ENCODE assay signal across 14 mouse cellular contexts in the genomic region with DNA sequence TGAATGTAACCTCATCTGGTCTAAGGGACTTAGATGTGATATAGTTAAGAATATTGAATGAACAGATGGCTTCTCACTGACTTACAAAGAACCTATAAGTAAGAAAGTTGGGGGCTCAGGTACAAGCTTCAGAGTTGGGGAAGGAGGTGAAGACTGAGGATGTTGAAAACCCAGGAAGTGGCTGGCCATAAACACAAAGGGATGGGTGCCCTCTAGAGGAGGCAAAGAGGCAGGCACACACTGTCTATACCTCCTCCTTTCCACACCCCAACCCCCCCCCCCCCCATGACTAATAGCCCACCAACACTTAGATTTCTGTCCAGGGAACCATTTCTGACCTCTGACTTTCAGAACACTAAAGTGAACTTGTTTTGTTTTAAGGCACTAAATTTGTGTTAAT. TPM values are rescaled to one million over a fixed set of nuclear protein-coding genes. Genes with fewer than 3 reads are reported as not detected.
DNase-seq lines count a peak whose midpoint lies in the region; ATAC-seq and TF ChIP-seq lines count a peak whose summit lies in the region.
"Had no signal": no experiment of that assay in that cellular context is flagged by ENCODE, and none has a peak within 500 bp of the region (broad histone marks: within the 10 kb centered on the region; RNA-seq: fewer than 3 reads in every experiment).

No protein-coding gene starts in this region.

- no peak overlapping the region for H3K4me2 ChIP-seq in hindbrain, postnatal 0 days (ENCODE audit: low read depth, low read length)
- H3K4me2 ChIP-seq in hindbrain, embryonic 11.5 days (replicated peaks; ENCODE audit: low read depth, low read length): no peak overlapping the region
- H3K4me2 ChIP-seq: heart, embryonic 15.5 days; hindbrain, embryonic 14.5 days had no signal

- no peaks in the 10 kb centered on the region for H3K36me3 ChIP-seq in hindbrain, postnatal 0 days (ENCODE audit: insufficient read depth, low read length)
- no peaks in the 10 kb centered on the region for H3K36me3 ChIP-seq in hindbrain, embryonic 11.5 days (ENCODE audit: control insufficient read depth, insufficient read depth, low read length)
- H3K36me3 ChIP-seq: heart, embryonic 15.5 days; midbrain, embryonic 10.5 days had no signal

- no peak for DNase-seq in hindbrain, postnatal 0 days (ENCODE audit: low spot score)
- no peak for DNase-seq in hindbrain, embryonic 11.5 days (ENCODE audit: low spot score)
- peak; percentile 58 for DNase-seq in 416B (ENCODE audit: low read depth)
- DNase-seq in ES-CJ7 (ENCODE audit: low read depth, low spot score): peak; percentile 12
- DNase-seq in urinary bladder, postnatal 25 days (ENCODE audit: low spot score): no peak
- no peak for DNase-seq in layer of hippocampus, postnatal 36 days
- no peak for DNase-seq in kidney, adult 8-10 months
- DNase-seq: kidney, postnatal 14 days; liver had no signal

- H3K4me3 ChIP-seq in hindbrain, postnatal 0 days (ENCODE audit: low read length): no peak overlapping the region
- no peak overlapping the region for H3K4me3 ChIP-seq in hindbrain, embryonic 11.5 days (ENCODE audit: low read depth, low read length)
- H3K4me3 ChIP-seq: heart, embryonic 15.5 days; midbrain, embryonic 10.5 days had no signal

- H3K9ac ChIP-seq in hindbrain, postnatal 0 days (replicated peaks; ENCODE audit: low read length): no peak overlapping the region
- H3K9ac ChIP-seq in hindbrain, embryonic 11.5 days (ENCODE audit: low read depth, low read length): no peak overlapping the region
- H3K9ac ChIP-seq: heart, embryonic 15.5 days; hindbrain, embryonic 14.5 days had no signal

- ATAC-seq in hindbrain, postnatal 0 days: no peak
- no peak for ATAC-seq in hindbrain, embryonic 11.5 days (ENCODE audit: low FRiP score)
- peak; percentile 56; the same call in 1 of the 2 replicates for ATAC-seq in granulocyte monocyte progenitor cell, adult 5-6 weeks (replicated peaks; ENCODE audit: poor library complexity, severe bottlenecking)

- H3K27ac ChIP-seq in hindbrain, postnatal 0 days: no peak overlapping the region
- no peak overlapping the region for H3K27ac ChIP-seq in hindbrain, embryonic 11.5 days (ENCODE audit: low read depth, low read length)
- H3K27ac ChIP-seq: heart, embryonic 15.5 days; hindbrain, embryonic 14.5 days; midbrain, embryonic 10.5 days had no signal

- no peaks in the 10 kb centered on the region for H3K9me3 ChIP-seq in hindbrain, postnatal 0 days (ENCODE audit: low read length)
- no peaks in the 10 kb centered on the region for H3K9me3 ChIP-seq in hindbrain, embryonic 11.5 days (ENCODE audit: control insufficient read depth, low read length)
- H3K9me3 ChIP-seq: heart, embryonic 15.5 days; midbrain, embryonic 10.5 days had no signal

- H3K4me1 ChIP-seq in hindbrain, postnatal 0 days (ENCODE audit: insufficient read depth, low read length): no peaks in the 10 kb centered on the region
- no peaks in the 10 kb centered on the region for H3K4me1 ChIP-seq in hindbrain, embryonic 11.5 days (replicated peaks; ENCODE audit: control insufficient read depth, insufficient read depth, low read length)
- H3K4me1 ChIP-seq: heart, embryonic 15.5 days; midbrain, embryonic 10.5 days had no signal

- H3K27me3 ChIP-seq in hindbrain, postnatal 0 days (ENCODE audit: insufficient read depth, low read length): no peaks in the 10 kb centered on the region
- H3K27me3 ChIP-seq in hindbrain, embryonic 11.5 days (ENCODE audit: control insufficient read depth, insufficient read depth, low read length): no peaks in the 10 kb centered on the region
- H3K27me3 ChIP-seq: heart, embryonic 15.5 days had no signal

- TF ChIP-seq CTCF in hindbrain, postnatal 0 days (IDR thresholded peaks at IDR 0.05; ENCODE audit: low read depth): peak; percentile 22; the same call in 1 of the 2 replicates

RNA-seq across cellular contexts. Expression of a gene that starts 38.8 kb away (rescaled TPM):
- 0.83 and 1.4 TPM in 2 replicates for total RNA-seq in hindbrain, postnatal 0 days (2014; rRNA removed)
- 2.3 and 2.5 TPM in 2 replicates for polyA plus RNA-seq in hindbrain, postnatal 0 days (2015; fragmentation: Nextera tagmentation; extraction: Ambion mirVana)
- 0.54 and 0.60 TPM in 2 replicates for polyA plus RNA-seq in hindbrain, embryonic 11.5 days (2014; fragmentation: Nextera tagmentation; extraction: Ambion mirVana)
- total RNA-seq in granulocyte monocyte progenitor cell, adult 5-6 weeks (2014; fragmentation: Nextera tagmentation): not detected in 2 replicates
- total RNA-seq in granulocyte monocyte progenitor cell, adult 5-6 weeks (2017): not detected in 2 replicates
- 1 to 10 TPM; 2.3 to 2.6 TPM for total RNA-seq in layer of hippocampus, postnatal 36 days (2021)
- total RNA-seq: common myeloid progenitor, adult 5-6 weeks had no signal

Comparison
In these comparisons a context has a peak if more than half of its experiments do, and no peak if none do; other contexts are left out.
1. DNase-seq: peak in 416B (single experiment) and ES-CJ7 (single experiment); none in hindbrain, postnatal 0 days (single experiment), hindbrain, embryonic 11.5 days (single experiment), urinary bladder, postnatal 25 days (single experiment), layer of hippocampus, postnatal 36 days (0 of 2) and kidney, adult 8-10 months (0 of 2).